Mouse (Mus musculus): ENCODE results near the gene Xpnpep3.
"Not testable (repeated sequence)": the region's sequence is repeated elsewhere in the genome, so short reads cannot be mapped to it uniquely, and the experiment has no call there.

Xpnpep3 gene

GRCm38 (mm10) chr15:81480284-81480683, 80.3 kb downstream of the Xpnpep3 start:
- DNase-seq (ENCODE audit: low spot score) = not testable (repeated sequence)

DNA sequence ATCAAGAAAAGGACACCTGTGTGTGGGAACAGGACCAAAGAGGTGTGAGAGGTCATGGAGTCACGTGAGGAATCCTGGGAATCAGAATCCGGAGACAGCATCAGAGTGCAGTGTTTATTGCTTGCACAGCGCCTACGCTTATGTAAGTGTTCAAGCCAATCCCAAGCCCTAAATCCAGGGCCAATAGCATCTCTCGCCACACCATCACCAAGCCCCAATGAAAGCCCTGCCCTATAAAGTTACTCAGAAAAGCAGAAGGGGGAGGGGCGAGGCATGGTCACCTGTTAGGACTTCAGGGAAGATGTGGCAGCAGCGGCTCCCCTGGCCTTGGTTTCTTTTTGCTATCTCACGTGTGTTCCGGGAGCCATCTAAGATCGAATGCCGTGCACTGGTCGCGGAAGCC, 81.0 kb downstream of the Xpnpep3 start:
- no peak for DNase-seq (ENCODE audit: low spot score)

DNA sequence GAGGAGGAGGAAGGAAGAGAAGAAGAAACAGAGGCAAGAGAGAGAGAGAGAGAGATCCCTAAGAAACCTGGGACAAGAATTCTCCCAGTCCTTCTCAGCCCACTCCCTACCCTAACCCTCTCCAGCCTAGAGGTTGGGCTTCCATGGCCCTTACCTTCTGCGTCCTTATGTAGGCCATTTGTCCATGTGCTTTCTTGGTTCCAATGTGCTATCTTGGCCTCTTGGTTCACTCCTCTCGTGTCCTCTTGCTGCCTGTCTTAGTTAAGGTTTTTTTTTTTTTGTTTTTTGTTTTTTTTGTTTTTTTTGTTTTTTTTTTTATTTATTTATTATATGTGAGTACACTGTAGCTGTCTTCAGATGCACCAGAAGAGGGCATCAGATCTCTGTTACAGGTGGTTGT, 83.0 kb downstream of the Xpnpep3 start:
- DNase-seq (ENCODE audit: low spot score) = no peak

- no peak for DNase-seq (ENCODE audit: low spot score)
Observed at GRCm38 (mm10) chr15:81483691-81484090, 83.8 kb downstream of the Xpnpep3 start.

DNA sequence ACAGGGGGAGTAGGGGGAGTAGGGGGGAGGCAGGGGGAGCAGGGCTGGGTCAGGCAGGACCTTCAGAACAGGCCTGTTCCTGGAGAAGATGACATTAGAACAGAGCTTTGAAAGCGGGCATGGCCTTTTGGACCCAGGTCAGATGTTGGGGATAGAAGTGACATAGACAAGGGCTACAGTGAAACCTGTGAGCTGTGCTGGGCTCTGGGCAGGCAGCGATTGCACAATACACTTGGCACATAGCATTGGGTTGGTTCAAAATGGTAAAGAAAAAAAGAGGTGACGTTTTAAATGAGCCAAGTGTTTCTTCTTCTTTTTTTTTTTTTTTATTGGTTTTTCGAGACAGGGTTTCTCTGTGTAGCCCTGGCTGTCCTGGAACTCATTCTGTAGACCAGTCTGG, 85.5 kb downstream of the Xpnpep3 start:
- no peak for DNase-seq (ENCODE audit: low spot score)

GRCm38 (mm10) chr15:81503466-81503865, 103.5 kb downstream of the Xpnpep3 start:
- DNase-seq (ENCODE audit: low spot score) = no peak

DNA sequence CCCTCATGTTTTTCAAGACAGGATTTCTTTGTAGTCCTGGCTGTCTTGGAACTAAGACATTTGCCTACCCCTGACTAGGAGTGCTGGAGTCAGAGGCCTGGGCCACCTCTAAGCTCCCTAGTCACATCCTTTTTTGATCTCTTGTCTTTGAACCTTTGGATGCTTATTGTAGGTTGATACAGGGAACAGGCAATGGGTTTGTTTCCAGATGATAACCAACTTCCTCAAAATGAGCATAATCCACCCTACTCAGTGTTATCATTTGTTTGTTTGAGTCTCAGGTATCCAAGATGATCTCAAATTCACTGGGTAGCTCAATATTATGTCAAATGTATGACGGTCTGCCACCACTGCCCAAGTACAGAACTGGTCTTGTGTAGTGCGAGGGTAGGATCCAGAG, 104.1 kb downstream of the Xpnpep3 start:
- DNase-seq (ENCODE audit: low spot score) = no peak

All from ovary, postnatal 10 days (tissue).